Mouse (Mus musculus) hematopoietic multipotent progenitor cell, adult 10-12 weeks (in vitro differentiated cells): Measurements from ENCODE around the gene Mrpl28. TPM values are rescaled to one million over a fixed set of nuclear protein-coding genes. Genes with fewer than 3 reads are reported as not detected.

Experiments
- polyA plus RNA-seq: library from polyadenylated mRNA; stranded (reverse); fragments of >175 nt; gene quantifications from 2 replicates; pipeline ENCODE4 v1.2.3, GENCODE M21; 2012; ENCODE audit warnings: low replicate concordance

Mrpl28 gene
- 55.8 and 84.0 TPM in 2 replicates for polyA plus RNA-seq

DNA sequence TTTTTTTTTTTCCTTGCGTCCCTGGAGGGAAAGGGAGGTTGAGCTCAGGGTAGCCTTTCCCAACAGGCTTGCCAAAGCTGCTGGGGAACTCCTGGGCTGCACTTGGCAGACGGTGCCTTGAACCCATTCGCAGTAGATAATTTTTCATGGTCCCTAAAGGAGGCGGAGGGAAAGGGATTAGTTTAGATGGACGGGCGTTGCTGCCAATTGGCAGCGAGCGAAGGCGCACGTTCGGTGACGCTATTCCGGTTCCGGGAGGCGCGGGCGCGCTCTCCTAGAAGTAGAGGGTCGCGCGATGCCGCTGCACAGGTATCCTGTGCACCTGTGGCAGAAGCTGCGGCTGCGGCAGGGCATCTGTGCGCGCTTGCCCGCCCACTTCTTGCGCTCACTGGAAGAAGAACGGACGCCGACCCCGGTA lies at the start of gene Mrpl28:
Gene Mrpl28, plus strand, starts transcription at position 234 of the 418 bp plus-strand sequence.

GRCm38 (mm10) chr17:26089905-26090632 lies 33.2 kb upstream of the Mrpl28 start, which contains the start of gene Decr2:
Gene Decr2, minus strand, starts transcription at chr17:26090337.

GRCm38 (mm10) chr17:26095121-26095740 lies 28.1 kb upstream of the Mrpl28 start, which contains the start of gene Nme4:
Gene Nme4, minus strand, starts transcription at chr17:26095602.

DNA sequence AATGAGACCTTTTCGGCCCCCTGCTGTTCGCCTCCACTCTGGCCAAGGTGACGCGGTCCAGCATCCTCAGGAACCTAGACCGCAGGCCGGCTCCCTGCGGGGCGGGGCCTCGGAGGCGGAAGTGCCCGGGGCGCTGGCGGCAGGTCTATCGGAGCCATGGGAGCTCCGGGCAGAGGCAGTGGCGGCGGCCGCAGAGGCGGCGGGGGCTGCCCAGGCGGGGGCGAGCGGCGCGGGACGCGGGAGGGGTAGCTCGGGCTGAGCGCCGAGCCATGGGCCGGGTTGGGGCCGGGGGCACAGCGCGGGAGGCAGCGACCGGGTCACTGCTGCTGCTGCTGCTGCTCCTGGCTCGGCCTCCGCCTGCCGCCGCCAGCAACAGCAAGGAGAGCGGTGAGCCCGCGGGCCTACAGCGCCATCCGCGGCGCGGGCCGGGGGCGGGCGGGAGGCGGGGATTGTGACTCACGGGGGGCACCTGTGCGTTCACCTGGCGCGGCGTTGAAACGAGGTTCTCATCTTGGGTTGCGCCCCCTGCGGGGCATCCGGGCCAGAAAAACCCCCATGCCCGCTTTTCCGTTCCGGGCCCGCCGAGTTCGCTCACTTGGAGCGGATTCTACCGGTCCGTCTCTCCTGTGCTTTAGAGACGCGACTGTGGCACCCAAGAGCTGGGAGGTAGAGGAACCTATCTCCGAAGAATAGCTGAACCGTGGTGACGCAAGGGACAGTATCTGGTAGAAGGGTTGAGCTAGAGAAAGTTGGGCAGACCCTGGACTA lies 9.9 kb upstream of the Mrpl28 start, which contains the start of gene Tmem8:
Gene Tmem8, plus strand, starts transcription at position 119 of the 768 bp plus-strand sequence.

DNA sequence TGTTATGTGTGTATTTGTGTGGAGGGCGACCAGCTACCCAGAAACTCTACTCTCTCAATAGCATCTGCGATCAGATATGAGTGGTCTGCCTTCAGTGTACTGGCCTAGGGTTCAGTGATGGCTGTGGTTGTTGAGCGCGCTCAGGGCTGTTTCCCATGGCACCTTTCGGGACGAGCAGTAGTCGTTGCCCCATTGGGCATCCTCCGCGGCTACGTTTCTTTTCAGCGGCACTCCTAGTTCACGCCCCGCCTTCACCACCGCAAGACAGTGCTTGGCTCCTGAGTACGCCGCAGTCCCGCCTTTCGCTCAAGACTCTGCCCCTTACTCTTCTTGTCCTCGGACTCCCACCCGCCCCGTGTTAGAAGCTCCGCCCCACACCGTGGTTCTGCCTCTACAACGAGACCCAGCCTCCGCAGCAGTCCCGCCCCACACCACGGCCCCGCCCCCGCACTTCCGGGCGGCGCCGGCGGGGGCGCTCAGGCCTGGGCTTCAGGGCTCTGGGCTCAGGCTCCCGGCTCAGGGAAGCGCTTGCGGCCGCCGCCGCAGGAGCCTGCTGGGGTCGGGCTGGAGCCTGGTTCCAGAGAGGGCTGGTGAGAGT lies 15.0 kb downstream of the Mrpl28 start, which contains the start of gene Axin1:
Gene Axin1, plus strand, starts transcription at position 450 of the 598 bp plus-strand sequence.

Other genes with a start within 250 kb of the Mrpl28 start
- 39.0 and 56.9 TPM in 2 replicates for gene Mettl26, start 248.4 kb upstream of the Mrpl28 start, polyA plus RNA-seq
- 0.97 and 2.3 TPM in 2 replicates for gene Wfikkn1, start 242.6 kb upstream of the Mrpl28 start, polyA plus RNA-seq
- gene Rab40c, start 203.8 kb upstream of the Mrpl28 start, polyA plus RNA-seq: 16.9 and 27.8 TPM in 2 replicates
- 98.3 and 349 TPM in 2 replicates for gene Pigq, start 178.6 kb upstream of the Mrpl28 start, polyA plus RNA-seq
- gene Nhlrc4, start 178.5 kb upstream of the Mrpl28 start, polyA plus RNA-seq: 5.3 TPM in 1 of 2 replicates, not detected in the other
- gene A930017K11Rik, start 170.9 kb upstream of the Mrpl28 start, polyA plus RNA-seq: 0.05 TPM in 1 of 2 replicates, not detected in the other
- gene Capn15, start 137.7 kb upstream of the Mrpl28 start, polyA plus RNA-seq: 61.6 and 119 TPM in 2 replicates
- gene Rab11fip3, start 53.9 kb upstream of the Mrpl28 start, polyA plus RNA-seq: 7.3 and 22.8 TPM in 2 replicates
- gene Decr2, start 33.2 kb upstream of the Mrpl28 start, polyA plus RNA-seq: 0.60 and 0.89 TPM in 2 replicates
- 12.3 and 23.3 TPM in 2 replicates for gene Nme4, start 27.9 kb upstream of the Mrpl28 start, polyA plus RNA-seq
- gene Tmem8, start 10.2 kb upstream of the Mrpl28 start, polyA plus RNA-seq: 16.6 and 22.7 TPM in 2 replicates
- 52.8 and 62.8 TPM in 2 replicates for gene Axin1, start 15.2 kb downstream of the Mrpl28 start, polyA plus RNA-seq
- gene Pdia2, start 75.6 kb downstream of the Mrpl28 start, polyA plus RNA-seq: 1.3 TPM in 1 of 2 replicates, not detected in the other
- 7.4 and 8.8 TPM in 2 replicates for gene Rgs11, start 79.5 kb downstream of the Mrpl28 start, polyA plus RNA-seq
- 0.20 and 0.30 TPM in 2 replicates for gene Arhgdig, start 84.3 kb downstream of the Mrpl28 start, polyA plus RNA-seq
- 5.6 and 15.1 TPM in 2 replicates for gene Fam234a, start 120.7 kb downstream of the Mrpl28 start, polyA plus RNA-seq
- gene Luc7l, start 129.4 kb downstream of the Mrpl28 start, polyA plus RNA-seq: 34.2 and 49.0 TPM in 2 replicates